Mouse (Mus musculus): ENCODE data around the gene Tspyl1.
"Not testable (repeated sequence)": the region's sequence is repeated elsewhere in the genome, so short reads cannot be mapped to it uniquely, and the experiment has no call there.

Tspyl1 gene

DNA sequence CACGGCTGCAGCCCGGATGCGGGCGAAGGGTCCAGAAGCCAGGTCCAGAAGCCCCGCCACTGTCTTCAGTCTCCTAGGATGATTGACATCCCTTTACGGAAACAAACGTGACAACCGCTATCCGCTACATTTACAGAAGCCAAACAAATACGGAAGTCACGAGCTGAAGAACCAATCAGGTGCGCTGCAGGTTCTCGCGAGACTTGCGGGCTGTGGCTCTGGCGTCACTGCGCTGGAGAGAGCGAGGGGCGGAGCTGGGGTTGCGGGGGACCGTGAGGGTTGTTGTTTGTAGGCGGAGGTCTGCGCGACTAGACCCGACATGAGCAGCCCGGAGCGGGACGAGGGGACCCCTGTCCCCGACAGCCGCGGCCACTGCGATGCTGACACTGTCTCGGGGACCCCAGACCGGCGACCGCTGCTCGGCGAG, at the start of gene Tspyl1:
TSS of gene Tspyl1 (plus strand) at position 229 of the 427 bp plus-strand sequence.
- DNase-seq (ENCODE audit: low read depth): peak; percentile 99

DNA sequence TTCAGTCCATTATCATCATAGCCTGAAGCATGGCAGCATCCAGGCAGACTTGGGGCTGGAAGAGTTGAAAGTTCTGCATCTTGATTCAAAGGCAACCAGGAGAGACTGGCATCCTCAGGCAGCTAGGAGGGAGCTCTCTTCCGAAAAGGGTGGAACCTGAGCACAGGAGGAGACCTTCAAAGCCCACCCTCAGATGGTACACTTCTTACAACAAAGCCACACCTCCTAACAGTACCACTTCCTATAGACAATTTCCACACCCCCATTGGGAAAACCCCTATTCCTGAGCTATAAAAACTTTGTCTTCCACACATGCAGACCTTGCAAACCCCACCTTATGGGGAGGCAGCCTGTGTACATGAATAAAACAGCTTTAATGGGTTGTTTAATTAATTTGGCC, 48.6 kb upstream of the Tspyl1 start:
- DNase-seq (ENCODE audit: low read depth): no peak

DNA sequence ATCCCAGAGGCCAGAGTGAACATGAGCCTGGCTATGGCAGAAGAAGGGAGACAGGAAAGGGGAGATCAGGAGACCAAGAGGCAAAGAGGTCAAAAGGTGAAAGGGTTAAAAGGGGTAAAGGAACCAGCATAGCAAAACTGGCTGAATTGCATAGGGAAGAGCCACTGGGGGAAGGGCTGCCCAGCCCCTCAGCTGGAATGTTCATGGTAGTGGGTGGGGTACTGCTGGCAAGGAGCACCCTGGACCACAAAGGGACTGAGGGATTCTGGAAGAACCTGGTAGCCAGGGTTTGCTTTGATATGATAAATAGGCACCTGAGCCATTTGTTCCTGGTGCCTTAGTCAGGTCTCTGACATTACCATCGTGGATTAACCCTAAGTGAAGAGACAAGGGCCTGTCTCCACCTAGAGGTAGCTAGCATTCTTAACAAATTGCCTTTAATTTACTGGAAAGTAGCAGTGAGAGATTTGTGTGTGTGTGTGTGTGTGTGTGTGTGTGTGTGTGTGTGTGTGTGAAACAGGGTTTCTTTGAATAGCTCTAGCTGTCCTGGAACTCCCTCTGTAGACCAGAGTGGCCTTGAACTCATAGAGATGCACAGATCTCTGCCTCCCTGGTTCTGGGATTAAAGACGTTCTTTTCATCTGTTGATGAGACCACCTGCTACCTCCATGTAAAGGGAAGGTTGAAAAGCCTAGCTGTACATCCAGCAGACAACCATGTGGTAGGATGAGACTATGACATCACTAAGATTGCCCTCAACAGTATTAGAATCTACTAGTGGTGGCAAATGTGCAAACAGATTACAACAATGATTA, 47.9 kb upstream of the Tspyl1 start:
- peak; percentile 64 for DNase-seq (ENCODE audit: low read depth)

DNA sequence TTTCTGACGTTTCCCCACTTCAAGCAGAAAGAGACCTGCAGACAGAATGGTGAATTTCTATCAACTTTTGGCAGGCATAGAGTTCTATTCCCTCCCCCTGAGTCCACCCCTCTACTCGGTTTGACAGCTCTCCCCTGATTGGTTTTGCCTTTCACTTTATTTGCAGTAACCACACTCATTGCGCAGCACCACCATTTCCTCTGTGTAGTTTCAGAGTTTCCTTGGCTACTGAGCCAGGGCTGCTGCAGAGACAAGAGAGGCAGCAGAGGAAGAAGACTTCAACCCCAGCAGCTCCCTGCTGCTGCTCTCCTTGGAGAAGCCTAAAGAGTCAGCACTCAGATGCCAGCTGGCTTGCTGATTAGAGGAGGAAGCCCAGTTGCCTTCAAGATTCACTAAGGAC, 46.6 kb upstream of the Tspyl1 start:
- DNase-seq (ENCODE audit: low read depth): no peak

DNA sequence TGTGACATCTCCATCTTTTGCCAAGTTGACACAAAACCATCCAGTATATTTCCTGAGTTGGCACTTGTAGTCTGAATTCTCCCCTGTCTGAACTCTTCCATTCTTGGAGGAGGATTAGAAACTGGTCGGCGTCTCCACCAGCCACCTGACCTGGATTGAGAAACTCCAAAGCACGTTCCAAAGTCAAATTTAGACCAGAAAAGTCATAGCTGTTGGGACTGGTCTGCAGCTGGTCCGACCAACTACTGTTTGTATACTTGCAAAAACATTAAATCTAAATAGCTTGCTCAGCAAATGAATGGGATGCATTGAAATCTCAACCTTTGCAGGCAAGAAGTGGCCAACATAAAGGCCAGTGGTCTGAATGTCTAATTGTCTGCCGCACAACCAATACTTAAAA, 45.4 kb upstream of the Tspyl1 start:
- no peak for DNase-seq (ENCODE audit: low read depth)

DNA sequence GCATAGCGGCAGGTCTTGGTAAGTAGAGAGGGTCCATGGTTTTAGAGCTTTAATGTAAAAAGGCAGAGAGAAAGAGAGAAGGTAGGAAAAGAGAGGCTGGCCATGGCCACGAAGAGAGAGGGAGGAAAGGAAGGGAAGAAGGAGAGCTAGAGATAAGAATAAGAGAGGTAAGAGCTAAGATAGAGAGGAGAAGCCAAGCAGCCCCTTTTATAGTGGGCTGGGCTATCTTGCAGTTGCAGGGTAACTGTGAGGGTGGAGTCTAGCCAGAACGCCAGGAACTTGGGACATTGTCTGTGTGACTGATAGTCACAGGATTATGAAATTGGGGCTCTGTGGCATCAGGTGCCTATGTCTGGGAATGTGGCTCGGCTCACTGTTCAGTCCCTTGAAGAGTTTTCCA, 43.5 kb upstream of the Tspyl1 start:
- no peak for DNase-seq (ENCODE audit: low read depth)

DNA sequence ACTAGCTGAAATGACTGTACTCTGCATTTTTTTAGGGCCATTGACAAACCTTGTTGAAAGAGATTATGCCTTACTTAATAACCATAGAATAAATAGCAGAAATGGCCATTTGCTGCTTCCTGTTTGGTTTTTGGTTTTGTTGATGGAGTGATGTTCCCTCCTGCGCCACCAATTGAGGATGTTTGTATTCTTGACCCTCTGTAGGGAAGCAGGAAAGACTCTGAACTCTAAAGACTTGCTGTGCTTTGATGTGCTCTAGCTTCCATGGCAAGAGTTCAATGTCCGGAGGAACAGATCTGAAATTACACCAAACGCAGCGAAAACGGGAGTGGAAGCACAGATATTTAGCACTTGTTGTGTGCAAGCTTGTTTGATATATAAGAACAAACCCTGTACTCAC, 37.2 kb upstream of the Tspyl1 start:
- no peak for DNase-seq (ENCODE audit: low read depth)

DNA sequence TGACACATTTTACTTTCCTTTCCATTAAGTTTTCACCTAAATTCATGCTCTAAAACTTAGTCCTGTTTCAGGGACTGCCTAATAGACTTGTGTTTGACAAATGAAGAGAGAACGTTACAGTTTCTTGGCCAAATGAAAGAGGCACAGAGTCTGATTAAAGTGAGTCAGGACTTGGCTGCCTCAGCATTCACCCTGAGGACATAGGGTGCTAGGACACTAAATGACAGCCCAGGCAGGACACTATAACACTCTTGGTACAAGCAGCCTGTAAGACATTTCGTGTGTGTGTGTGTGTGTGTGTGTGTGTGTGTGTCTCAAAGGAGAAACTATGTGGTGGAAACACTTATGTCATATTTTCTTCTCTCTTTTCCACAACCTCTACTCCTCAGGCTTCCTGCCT, 35.9 kb upstream of the Tspyl1 start:
- no peak for DNase-seq (ENCODE audit: low read depth)

DNA sequence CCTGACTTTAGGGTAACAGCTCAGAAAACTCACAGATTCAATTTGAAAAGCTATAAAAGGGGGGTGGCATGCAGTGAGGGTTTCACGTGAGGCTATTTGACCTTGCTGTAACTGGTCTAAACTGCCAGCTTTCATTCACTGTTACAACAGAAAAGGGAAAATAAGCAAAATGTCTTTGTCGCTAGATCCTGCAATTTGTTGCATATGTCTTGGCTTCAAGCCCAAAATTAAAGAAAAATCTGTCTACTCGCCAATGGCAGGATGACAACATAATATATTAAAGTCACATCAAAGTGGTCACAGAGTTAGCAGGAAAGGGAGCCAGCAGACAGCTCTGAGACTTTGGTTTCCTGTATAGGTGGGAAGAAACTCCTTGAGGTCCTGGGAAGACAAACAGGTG, 34.2 kb upstream of the Tspyl1 start:
- peak; percentile 13 for DNase-seq (ENCODE audit: low read depth)

DNA sequence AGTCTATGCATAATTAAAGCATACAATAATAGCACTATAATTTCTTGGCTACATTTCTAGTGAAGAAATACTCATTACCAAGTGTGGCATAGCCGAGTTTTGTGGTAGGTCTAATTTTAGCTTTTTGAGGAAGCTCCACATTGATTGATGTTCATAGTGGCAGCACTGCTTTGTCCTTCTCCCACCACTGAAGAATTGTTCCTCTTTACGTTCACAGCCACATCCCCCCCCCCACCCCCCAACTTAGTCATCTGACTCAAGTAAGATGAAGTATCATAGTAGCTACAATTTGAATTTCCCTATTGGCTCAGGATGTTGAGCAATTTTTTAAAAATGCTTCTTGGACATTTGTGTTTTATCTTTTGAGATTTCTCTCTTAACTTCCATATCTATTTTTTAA, 32.4 kb upstream of the Tspyl1 start:
- no peak for DNase-seq (ENCODE audit: low read depth)

DNA sequence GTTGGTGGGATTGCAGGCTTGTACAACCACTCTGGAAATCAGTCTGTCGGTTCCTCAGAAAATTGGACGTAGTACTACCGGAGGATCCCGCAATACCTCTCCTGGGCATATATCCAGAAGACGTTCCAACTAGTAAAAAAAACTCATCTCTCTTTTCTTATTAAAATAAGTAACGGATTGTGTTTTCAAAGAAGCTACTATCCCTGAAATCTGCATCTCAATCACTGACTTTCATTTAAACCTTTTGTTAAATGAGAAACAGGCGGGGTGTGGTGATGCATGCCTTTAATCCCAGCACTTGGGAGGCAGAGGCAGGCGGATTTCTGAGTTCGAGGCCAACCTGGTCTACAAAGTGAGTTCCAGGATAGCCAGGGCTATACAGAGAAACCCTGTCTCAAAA, 29.2 kb upstream of the Tspyl1 start:
- DNase-seq (ENCODE audit: low read depth): not testable (repeated sequence)

DNA sequence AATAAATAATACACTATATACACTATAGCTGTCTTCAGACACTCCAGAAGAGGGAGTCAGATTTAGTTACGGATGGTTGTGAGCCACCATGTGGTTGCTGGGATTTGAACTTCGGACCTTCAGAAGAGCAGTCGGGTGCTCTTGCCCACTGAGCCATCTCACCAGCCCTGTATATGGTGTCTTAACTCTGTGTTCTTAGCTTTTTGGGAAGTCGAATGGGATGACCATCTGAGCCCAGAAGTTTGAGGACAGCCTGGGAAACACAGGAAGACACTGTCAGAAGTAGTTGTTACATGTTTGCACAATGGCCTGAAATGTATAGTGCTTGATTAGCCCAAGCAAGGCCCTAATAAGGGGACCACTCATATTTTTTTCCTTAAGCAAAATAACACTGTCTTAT, 16.9 kb upstream of the Tspyl1 start:
- DNase-seq (ENCODE audit: low read depth): no peak

DNA sequence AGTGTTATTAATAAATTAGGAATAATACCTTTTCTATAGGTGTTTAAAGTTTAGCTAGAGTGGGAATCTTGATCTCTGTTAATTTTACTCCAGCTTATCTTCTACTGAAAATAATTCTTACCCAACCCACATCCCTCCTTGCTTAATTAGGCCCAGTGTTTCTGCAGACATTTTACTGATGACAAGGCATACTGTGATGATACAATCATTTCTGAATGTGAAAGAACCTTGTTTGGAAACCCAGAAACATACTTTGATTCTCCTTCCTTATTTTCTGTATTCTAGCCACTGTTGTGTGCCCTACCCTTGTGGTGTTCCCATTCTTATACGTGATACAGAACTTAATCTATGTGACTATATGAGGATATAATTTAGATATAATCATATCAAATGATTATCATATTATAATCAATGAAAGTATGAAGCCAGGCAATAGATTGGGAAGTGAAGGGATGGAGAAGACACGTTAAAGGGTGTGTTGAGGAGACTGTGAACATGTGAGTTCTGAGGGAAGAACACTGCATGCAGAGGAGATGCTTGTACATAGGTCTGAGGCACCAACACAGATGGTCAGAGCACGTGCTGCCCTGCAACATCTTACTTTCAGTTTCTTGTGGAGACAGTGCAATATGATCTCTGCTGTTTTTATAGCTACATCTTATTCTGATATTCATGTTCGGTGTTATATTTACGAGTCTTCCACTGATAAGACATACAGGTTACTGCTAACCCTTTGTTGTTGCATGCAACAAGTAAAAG, 14.5 kb upstream of the Tspyl1 start:
- peak; percentile 38 for DNase-seq (ENCODE audit: low read depth)

DNA sequence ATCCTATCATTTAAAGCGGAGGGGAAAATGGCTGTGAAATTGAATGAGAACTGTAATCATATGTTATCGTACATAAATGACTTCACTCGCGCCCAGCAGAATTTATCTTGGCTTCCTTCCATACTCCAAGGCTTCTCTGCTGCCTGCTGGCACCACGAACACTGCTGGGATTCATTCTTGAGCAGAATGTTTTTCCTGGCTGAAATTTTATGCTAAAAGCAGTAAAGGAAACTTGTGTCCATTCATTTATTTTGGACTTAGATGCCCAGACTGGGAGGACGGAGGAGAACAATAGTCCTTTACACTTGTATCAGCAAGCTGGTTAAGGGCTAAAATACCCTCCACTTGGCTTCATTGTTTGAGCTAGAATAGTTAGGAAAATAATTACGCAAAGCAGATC, 10.3 kb upstream of the Tspyl1 start:
- peak; percentile 35 for DNase-seq (ENCODE audit: low read depth)

DNA sequence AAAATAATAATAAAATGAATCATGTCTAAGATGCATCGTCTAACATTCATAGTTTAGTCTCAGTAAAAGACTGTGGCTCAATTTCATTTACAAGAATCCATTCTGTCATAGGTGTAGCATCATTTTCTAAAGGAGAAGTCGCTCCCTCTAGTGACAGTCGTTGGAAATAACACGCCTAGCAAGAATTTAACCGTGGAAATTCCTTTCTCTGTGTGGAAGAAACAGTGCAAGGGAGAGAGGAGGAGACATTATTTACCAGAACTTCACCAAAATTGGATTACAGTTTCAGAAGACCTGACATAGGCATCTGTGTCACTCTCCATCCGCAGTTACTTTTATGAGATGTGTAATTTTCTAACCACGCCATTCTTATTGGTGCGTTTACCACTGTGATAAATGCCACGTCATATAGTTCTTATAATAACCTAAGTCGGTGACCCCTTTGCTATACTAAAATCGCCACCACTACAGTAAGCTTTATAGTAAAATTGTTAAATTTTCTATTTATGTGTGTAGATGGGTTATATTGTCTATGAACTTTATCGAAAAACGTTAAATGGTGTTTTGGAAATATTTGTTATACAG, 1.3 kb upstream of the Tspyl1 start:
- peak; percentile 89 for DNase-seq (ENCODE audit: low read depth)

DNA sequence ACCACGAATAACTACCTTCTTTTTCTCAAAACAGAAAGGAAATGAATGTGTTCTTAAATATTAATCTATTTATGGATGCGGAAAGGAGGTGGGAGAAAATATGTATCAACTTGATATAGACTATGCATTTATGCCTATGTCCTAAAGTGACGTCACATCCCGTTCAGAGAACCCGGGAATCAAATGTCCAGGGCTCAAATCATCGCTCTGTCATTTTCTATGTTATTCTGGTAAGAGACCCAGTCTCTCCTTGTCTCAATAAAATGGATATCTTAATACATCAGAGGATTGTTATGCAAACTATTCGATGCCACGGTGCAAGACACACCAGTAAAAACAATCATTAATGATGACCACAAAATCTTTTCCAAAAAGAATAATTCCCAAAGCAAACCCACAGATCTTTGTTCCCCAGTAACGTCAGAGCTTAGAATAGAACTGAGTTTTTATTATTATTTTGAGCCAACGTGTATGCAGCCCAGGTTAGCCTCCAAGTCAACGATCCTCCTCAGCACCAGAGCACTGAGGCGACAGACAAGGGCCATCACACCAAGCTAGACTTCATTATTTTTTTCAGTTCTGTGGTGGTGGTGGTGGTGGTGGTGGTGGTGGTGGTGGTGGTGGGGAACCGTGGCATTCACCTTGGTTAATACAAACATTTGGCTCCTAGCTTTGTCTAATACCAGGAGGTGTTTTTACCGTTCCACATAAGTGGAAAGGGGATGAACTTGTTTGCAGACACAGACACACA, 604 bp upstream of the Tspyl1 start:
- peak; percentile 56 for DNase-seq (ENCODE audit: low read depth)

DNA sequence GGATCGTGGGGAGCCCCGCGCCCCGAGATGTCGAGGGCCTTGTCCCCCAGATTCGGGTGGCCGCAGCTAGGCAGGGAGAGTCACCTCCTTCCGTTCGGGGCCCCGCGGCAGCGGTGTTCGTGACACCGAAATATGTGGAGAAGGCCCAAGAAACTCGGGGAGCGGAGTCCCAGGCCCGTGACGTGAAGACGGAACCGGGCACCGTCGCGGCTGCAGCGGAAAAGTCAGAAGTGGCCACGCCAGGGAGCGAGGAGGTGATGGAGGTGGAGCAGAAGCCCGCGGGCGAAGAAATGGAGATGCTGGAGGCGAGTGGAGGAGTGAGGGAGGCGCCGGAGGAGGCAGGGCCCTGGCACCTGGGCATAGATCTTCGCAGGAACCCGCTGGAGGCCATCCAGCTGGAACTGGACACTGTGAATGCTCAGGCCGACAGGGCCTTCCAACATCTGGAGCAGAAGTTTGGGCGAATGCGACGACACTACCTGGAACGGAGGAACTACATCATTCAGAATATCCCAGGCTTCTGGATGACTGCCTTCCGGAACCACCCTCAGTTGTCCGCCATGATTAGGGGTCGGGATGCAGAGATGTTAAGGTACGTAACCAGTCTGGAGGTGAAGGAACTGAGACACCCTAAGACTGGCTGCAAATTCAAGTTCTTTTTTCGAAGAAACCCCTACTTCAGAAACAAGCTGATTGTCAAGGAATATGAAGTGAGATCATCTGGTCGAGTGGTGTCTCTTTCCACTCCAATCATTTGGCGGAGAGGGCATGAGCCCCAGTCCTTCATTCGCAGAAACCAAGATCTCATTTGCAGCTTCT, 639 bp downstream of the Tspyl1 start:
- DNase-seq (ENCODE audit: low read depth): peak; percentile 76

DNA sequence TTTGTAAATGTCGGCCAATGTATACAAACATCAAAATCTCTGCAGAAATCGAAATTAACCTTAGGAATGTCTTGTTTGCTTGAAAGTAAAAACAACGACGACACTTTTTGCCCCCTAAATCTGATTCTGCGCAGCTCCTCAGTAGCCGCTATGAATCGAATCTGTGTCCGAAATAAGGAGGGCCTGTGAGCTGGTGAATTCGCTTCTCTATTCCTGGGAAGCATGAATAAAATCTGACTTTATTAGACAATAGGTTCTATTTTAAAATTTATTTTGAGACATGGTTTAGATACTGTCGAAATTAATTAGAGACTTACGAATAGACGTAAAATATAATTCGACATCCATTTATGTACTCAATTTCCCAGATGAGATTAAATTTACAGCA, 14.9 kb downstream of the Tspyl1 start:
- DNase-seq (ENCODE audit: low read depth): no peak

DNA sequence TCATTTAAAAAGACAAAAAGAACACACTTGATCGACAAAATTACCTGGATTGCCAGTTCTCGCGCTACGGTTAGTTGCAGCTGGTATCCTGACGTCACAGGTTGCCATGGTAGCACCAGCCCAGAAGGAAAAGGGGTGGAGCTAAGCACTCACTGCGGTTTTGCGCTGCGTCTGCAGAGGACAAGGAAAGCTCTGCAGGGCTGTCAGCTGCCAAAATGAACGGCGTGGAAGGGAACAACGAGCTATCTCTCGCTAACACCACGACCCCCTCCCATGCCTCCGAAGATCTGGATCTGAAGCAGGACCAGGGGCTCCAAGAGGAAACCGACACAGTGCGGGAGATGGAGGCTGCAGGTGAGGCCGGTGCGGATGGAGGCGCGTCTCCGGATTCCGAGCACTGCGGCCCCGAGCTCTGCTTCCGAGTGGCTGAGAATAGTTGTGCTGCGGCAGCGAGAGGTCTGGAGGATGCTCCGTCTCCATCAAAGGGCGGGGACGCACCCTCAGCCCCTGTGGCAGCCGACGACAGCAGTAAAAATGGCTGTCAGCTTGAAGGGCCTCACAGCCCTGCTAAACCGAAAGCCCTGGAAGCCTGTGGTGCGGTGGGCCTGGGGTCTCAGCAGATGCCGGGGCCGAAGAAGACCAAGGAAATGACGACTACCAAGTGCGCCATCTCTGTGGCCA, 15.4 kb downstream of the Tspyl1 start, which contains the start of gene Tspyl4:
TSS of gene Tspyl4 (plus strand) at position 144 of the 681 bp plus-strand sequence.
- peak; percentile 98 for DNase-seq (ENCODE audit: low read depth)

DNA sequence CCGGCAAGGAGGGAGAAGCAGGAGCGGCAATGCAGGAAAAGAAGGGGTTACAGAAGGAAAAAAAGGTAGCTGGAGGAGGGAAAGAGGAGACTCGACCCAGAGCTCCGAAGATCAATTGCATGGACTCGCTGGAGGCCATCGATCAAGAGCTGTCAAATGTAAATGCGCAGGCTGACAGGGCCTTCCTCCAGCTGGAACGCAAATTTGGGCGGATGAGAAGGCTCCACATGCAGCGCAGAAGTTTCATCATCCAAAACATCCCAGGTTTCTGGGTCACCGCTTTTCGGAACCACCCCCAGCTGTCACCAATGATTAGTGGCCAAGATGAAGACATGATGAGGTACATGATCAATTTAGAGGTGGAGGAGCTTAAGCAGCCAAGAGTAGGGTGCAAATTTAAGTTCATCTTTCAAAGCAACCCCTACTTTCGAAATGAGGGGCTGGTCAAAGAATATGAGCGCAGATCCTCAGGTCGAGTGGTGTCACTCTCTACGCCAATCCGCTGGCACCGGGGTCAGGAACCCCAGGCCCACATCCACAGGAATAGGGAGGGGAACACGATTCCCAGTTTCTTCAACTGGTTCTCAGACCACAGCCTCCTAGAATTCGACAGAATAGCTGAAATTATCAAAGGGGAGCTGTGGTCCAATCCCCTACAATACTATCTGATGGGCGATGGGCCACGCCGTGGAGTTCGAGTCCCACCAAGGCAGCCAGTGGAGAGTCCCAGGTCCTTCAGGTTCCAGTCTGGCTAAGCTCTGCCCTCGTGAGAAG, 16.2 kb downstream of the Tspyl1 start:
- peak; percentile 79 for DNase-seq (ENCODE audit: low read depth)
